Mouse (Mus musculus): ENCODE measurements at regions not wholly inside any gene's neighbourhood (a gene's known extent, or its start where the extent isn't known, plus 50 kb on each side); places are given as distances from the start of the nearest gene placed in this dataset.
"Not testable (repeated sequence)": the region's sequence is repeated elsewhere in the genome, so short reads cannot be mapped to it uniquely, and the experiment has no call there.

DNA sequence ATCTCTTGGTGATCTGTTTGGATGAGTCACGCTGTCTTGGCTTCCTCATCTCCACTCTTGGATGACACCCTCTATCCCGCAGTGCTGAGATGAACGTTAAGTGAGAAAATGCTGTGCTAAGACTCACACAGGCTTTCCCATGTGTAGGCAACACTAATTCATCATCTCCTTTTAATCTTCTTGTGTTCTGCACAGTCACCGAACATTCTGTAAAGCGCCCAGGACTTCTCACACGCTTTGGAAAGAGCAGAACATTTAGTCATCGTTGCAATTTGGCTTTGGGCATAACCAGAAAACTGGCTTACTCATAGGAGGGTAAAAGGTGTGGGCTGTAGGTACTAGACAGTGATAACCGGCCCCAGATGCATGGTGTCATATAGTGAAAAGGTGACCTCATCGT is 94.9 kb downstream of the Plppr4 start:
- in situ Hi-C loops (cut with MboI; ENCODE audit: low pct_unique_long_range_greater_than_20kb in 1 of 2, low sequenced_read_pairs in 2 of 2, unreplicated experiment in 1 of 2): no loop called here

DNA sequence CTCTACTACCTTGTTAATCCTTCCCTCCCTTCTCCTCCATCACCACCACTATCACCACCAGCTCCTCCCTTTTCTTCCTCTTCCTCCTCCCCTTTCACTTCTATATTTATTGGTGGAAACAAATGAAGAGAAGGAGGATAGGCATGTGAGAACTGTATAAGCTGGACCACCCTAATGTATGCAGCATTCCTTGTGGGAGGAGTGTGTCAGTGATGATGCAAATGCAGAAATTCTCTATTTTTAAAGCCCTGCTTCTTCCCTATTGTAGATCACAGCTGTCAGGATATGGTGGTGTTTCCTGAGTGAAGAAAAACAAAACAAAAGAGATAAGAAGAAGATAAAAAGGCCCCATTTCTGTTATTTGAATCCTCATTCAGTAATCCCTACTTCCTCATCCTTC is 112.8 kb downstream of the Plppr4 start:
- in situ Hi-C loops (cut with MboI; ENCODE audit: low pct_unique_long_range_greater_than_20kb in 1 of 2, low sequenced_read_pairs in 2 of 2, unreplicated experiment in 1 of 2): no loop called here

DNA sequence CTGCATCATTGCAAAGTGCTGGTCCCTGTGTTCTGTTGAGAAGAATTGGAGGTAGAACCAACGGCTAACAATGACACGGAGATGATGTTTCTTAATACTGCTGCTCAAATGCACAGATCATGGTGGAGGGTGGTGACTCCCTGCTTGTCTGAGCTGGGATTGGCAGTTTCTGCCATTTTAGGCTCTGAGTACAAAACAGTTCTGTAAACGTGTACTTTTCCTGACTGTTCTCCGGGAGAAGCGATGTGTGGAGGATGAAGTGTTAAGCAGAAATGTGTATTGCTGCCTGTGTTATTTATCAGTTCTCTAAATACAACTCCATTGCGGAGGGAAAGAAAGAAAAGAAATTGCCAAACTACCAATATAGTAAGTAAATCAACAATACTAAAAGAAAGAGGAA is 118.9 kb downstream of the Plppr4 start:
- in situ Hi-C loops (cut with MboI; ENCODE audit: low pct_unique_long_range_greater_than_20kb in 1 of 2, low sequenced_read_pairs in 2 of 2, unreplicated experiment in 1 of 2): no loop called here

DNA sequence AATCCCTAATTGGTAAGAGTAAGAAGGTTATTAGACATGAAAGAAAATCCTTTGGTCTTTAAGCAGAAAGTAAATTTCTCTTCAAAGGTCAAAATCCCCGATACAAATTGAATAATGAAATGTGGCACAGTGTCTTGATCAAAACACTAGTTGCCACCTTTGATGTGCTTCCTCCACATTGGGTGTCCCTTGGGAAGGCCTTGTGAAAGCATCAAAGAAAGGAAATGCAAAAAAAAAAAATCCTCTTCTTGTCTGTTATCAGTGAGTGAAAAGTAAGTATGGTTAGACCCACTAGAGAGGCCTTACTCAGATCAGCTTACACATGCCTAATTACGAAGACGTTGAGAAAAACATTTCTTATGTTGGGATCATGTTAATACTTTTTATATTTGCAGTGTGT is 134.1 kb downstream of the Plppr4 start:
- in situ Hi-C loops (cut with MboI; ENCODE audit: low pct_unique_long_range_greater_than_20kb in 1 of 2, low sequenced_read_pairs in 2 of 2, unreplicated experiment in 1 of 2): no loop called here

DNA sequence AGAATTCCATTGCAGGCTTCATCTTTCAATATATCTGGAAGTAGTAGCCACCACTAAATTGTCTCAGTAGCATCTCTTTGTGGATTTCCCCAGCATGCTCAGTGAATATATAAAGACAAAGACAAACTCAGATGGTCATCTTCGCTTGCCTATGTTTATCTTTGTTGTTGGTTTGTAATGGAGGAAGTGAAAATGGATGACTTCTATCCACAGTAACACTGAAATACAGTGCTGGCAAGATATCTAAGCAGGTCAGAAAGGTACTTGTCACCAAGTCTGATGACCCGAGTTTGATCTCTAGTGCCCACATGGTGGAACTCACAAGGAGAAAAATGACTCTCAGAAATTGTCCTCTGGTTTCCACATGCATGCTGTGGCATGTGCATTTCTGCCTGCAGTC is 135.6 kb downstream of the Plppr4 start:
- in situ Hi-C loops (cut with MboI; ENCODE audit: low pct_unique_long_range_greater_than_20kb in 1 of 2, low sequenced_read_pairs in 2 of 2, unreplicated experiment in 1 of 2): no loop called here

DNA sequence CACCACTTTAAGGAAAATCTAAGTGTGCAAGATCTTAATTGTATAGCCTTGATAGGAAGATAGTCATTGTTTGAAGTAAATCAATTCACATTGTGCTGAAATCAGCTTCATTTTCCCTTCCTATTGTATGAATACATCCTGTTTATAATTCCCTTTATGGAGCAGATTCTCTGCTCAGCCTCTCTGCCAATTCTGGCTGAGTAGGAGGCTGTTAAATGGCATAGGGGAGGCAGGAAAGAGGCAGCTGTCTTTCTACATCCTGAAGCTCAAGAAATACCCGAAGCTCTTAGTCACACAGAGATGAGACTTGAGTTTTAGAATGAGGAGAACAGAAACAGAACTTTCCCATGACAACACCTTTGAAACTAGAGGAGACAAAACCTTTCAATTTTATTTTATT is 142.7 kb downstream of the Plppr4 start:
- in situ Hi-C loops (cut with MboI; ENCODE audit: low pct_unique_long_range_greater_than_20kb in 1 of 2, low sequenced_read_pairs in 2 of 2, unreplicated experiment in 1 of 2): no loop called here

DNA sequence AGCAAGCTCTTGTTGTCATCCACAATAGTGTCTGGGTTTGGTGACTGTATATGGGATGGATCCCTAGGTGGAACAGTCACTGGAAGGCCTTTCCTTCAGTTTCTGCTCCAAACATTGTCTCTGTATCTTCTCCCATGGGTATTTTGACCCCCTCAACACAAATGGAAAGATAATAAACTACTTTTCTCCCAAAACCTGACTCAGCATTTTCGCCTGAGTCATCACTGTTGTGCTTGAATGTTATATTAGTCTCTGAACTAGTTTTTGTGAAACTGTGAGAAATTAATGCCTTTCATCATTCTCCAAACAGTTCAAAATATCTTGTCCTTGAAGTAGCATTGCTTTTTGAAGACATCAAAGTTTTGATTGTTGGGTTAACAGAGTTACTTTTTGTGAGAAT is 168.8 kb downstream of the Plppr4 start:
- in situ Hi-C loops (cut with MboI; ENCODE audit: low pct_unique_long_range_greater_than_20kb in 1 of 2, low sequenced_read_pairs in 2 of 2, unreplicated experiment in 1 of 2): no loop called here

DNA sequence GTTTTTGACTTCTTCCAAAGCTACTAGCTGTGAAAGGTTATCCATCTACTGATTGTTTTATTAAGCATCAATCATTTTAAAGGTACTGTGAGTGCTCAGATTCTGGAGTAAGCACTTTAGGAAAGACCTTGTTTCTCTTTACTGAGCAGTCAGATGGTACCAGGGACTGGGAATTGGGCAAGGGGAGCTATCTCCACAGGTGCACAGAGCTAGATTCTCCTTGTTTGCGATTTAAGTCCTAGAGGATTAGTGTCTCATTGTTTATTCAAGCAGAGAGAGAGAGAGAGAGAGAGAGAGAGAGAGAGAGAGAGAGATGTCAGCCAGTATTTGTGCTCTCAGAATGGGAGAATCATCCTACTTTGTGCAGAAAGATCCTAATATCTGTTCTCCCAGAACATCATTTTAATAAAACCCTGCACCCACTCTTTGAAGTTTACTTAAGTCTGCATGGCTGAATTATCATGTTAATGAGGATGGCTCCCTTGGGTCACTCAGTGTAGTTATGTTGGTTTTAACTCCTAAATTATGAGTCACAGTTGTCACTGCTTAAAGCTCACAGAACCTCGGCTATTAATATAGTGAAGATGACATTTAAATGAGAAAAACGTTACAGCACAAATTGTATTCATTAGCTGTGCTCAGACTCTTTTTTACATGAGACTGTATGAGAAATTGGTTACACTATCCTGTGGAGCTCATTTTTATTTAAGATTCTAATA is 171.7 kb downstream of the Plppr4 start:
- in situ Hi-C loops (cut with MboI; ENCODE audit: low pct_unique_long_range_greater_than_20kb in 1 of 2, low sequenced_read_pairs in 2 of 2, unreplicated experiment in 1 of 2): no loop called here

DNA sequence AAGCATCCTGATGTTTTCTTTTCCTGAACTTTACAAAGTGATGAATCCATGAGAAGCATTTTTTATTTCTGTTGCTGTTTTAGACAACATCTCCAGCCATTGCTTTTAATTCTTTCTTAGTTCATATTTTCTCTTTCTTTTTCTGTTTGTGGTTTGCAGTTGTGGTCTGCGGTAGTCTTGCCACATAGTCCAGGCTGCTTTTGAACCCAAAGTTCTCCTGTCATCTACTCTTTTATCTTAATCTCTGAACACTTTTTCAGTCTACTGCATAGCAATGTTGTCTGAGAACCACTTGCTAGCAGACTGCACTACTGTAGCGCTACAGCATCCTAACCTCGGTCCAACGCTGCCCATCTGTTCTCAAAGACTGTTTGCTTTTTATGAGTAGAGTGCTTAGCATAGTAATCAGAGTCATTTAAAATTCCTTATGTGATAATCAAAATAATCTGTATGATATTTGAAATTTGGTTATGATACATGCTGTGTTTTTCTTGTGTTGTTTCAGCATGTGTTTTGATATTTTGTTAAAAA is 177.0 kb downstream of the Plppr4 start:
- in situ Hi-C loops (cut with MboI; ENCODE audit: low pct_unique_long_range_greater_than_20kb in 1 of 2, low sequenced_read_pairs in 2 of 2, unreplicated experiment in 1 of 2): no loop called here

DNA sequence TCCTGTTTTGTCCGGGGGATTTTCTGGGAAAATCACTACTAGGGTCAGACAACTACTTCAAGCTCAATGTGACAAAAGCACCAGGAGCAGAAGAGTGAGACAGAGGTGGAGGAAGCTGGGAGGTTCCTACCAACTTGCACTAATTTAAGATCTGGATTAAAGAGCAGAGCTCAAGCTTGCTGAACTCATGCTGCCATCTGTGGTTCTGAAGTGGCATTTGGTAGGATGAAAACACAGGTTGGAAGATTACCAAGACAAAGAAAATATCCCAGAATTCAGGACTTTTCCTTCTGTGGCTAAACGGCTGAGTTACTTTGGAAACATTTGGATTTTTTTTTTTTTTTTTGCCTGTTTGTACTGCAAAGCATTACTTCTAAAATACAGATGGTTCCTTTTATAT is 190.9 kb downstream of the Plppr4 start:
- in situ Hi-C loops (cut with MboI; ENCODE audit: low pct_unique_long_range_greater_than_20kb in 1 of 2, low sequenced_read_pairs in 2 of 2, unreplicated experiment in 1 of 2): no loop called here

DNA sequence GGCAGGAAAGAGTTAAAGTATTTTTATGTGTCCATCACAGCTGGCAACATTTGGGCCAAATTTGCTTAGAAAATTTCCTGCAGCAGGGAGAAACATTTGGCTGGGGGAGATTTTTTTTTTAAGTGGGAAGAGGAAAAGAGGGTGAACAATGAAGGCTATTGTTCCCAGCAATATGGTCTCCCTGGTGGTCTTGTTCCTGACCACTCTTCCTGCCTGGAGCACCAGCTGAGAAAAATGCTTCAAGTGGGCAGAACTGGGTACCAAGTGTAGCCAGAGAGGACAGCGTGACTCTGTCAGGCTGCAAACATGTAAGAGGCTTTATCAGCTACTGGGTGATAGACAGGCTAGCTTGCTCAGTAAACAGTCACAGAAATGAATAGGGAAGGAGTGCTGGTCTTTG is 194.3 kb upstream of the Palmd start:
- in situ Hi-C loops (cut with MboI; ENCODE audit: low pct_unique_long_range_greater_than_20kb in 1 of 2, low sequenced_read_pairs in 2 of 2, unreplicated experiment in 1 of 2): no loop called here

DNA sequence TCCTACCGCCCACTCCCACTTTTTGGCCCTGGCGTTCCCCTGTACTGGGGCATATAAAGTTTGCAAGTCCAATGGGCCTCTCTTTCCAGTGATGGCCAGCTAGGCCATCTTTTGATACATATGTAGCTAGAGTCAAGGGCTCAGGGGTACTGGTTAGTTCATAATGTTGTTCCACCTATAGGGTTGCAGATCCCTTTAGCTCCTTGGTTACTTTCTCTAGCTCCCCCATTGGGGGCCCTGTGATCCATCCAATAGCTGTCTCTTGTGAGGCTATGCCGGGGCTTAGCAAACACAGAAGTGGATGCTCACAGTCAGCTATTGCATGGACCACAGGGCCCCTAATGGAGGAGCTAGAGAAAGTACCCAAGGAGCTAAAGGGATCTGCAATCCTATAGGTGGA is 191.9 kb upstream of the Palmd start:
- in situ Hi-C loops (cut with MboI; ENCODE audit: low pct_unique_long_range_greater_than_20kb in 1 of 2, low sequenced_read_pairs in 2 of 2, unreplicated experiment in 1 of 2): not testable (repeated sequence)

DNA sequence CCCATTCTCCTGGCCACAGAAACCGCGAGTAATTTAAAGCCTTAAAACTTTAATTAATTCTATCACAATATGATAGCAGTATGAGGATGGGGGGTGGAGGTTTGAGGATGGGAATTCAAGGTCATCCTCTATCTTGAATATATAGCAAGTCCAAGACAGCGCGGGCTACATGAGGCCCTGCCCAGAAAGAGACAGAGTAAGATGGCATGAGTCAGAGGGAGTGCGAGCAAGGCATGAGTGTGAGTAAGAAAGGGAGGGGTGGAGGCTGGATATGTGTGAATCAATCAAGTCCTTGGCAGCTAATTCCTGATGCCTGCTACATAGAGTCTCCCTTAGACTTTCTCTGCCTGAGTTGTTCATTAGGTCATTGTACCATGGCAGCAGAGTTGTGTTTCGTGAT is 186.5 kb upstream of the Palmd start:
- in situ Hi-C loops (cut with MboI; ENCODE audit: low pct_unique_long_range_greater_than_20kb in 1 of 2, low sequenced_read_pairs in 2 of 2, unreplicated experiment in 1 of 2): no loop called here

DNA sequence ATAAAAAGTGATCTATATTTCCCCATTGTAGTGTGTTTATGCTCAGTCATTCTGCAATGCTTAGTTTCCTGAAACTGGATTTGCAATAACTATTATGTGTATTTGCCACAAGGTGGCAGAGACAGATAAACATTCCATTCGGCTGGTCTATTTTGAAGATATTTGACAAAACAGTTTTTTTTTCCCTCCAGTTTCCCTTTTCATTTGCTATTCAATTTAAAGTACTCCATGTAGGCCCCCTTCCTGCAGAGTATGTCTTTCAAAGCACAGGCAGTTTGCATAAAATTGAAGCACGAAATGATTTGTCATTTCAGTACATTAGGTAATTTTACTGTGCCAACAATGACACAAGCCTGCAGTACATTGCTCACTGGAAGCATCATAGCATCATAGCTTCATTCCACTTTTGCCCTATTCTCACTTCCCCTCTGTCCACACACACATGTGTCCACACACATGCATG is 184.3 kb upstream of the Palmd start:
- in situ Hi-C loops (cut with MboI; ENCODE audit: low pct_unique_long_range_greater_than_20kb in 1 of 2, low sequenced_read_pairs in 2 of 2, unreplicated experiment in 1 of 2): no loop called here

DNA sequence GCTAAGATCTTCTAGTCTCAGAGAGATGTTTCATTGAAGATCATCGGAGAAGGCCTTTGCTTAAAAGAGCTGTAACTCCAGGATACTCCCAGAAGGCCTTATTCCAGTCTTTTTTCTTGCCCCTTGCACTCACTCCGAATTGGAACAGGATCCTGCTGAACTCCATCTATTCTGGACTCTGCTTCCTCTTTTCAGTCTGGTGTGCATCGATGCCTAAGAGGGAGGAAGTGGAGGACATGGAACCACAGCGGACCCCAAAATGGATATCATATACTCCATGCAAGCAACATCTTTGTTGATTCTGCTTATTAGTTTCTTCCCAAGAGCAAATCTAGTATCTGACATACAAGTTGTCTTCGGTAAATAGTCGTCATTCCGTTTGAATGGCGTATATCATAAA is 183.6 kb upstream of the Palmd start:
- in situ Hi-C loops (cut with MboI; ENCODE audit: low pct_unique_long_range_greater_than_20kb in 1 of 2, low sequenced_read_pairs in 2 of 2, unreplicated experiment in 1 of 2): no loop called here

DNA sequence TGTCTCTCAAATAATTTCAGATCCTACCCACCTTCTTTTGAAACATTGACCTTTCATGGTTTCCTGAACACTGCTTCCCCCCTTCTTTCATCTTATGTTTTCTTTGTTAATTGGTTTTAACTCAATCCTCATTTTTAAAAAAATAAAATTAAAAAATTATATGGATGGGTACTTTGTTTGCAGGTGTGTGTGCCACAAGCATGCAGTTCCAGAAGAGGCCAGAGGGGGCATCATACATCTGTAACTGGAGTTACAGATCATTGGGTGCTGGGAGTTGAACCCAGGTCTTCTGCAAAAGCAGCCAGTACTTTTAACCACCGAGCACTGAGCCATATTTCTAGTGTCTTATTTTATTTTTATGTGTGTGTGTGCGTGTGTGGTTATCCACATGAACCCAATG is 178.6 kb upstream of the Palmd start:
- in situ Hi-C loops (cut with MboI; ENCODE audit: low pct_unique_long_range_greater_than_20kb in 1 of 2, low sequenced_read_pairs in 2 of 2, unreplicated experiment in 1 of 2): loop anchor here in 1 of 2 experiments (25.0 kb wide), 1 partner anchor 290 kb away; no protein-coding TSS in a partner anchor

DNA sequence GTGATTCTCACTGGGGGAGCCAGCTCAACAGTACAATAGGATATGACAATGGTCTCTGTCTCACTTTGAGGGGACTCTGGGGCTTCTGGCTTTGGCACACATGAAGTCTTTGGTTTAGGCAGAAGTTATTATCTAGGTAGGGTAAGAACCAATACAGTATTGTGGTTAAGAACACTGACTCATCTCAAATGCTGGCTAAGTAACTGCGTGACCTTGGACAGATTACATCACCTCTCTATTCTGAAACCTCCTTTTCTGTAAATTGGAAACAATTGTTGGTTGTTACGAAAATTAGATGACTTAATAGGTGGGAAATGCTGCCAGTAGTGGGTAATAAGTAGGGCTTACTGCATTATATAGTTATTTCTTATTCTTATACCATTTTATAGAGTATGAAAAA is 171.0 kb upstream of the Palmd start:
- in situ Hi-C loops (cut with MboI; ENCODE audit: low pct_unique_long_range_greater_than_20kb in 1 of 2, low sequenced_read_pairs in 2 of 2, unreplicated experiment in 1 of 2): loop anchor here in 1 of 2 experiments (25.0 kb wide), 1 partner anchor 297 kb away; no protein-coding TSS in a partner anchor

DNA sequence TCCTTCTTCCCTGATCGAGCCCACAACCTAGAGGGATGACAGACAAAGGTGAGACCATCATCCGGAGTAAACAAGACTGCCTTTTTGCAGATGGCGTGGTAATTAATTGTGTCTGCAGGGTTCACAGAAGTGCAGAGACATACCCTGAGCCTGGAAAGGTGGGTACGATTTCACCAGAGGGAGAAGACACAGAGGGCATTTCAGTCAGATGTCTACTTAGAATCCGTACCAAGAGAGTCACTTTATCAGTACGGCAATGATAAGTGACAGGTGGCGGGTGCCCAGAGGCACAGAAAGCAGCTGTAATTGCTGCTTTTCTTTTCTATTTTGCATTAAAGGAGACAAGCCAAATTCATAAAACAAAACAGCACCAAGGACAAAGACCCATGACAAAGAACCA is 169.9 kb upstream of the Palmd start:
- in situ Hi-C loops (cut with MboI; ENCODE audit: low pct_unique_long_range_greater_than_20kb in 1 of 2, low sequenced_read_pairs in 2 of 2, unreplicated experiment in 1 of 2): loop anchor here in 1 of 2 experiments (25.0 kb wide), 1 partner anchor 299 kb away; no protein-coding TSS in a partner anchor

DNA sequence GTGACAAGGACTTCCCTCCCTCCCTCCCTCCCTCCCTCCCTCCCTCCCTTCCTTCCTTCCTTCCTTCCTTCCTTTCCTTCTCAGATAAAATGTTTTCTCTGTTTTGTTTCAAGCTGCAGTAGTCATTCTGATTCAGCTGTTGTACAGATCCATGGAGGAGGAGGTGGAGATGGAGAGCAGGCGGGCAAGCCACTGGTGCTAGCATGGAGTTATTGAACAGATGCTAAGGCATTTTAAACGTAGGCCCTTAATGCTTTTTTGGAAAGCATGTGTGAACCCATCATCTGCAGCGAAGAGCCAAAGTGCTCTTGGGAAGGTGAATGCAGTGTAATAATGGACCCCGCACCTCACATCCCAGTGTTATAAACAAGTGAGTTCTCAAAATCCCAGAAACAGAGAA is 164.1 kb upstream of the Palmd start:
- in situ Hi-C loops (cut with MboI; ENCODE audit: low pct_unique_long_range_greater_than_20kb in 1 of 2, low sequenced_read_pairs in 2 of 2, unreplicated experiment in 1 of 2): loop anchor here in 1 of 2 experiments (25.0 kb wide), 1 partner anchor 304 kb away; no protein-coding TSS in a partner anchor

DNA sequence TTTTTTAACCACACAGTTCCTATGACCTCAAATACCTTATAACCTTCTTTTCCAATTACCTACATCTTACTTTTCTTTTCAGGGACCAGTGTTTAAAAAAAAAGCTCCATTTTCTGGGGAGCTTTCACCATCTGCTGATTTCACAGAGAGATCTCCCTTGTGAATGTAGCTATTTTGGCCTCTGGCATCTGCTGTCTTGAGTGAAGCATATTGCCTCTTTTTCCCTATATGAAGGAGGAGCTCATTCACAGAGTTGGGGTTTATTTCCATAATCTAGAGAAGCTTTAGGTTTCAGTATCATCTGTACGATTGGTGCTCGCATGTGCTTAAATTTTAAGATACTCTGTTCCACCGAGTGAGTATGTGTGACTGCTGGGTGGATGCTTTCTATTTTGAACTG is 153.4 kb upstream of the Palmd start:
- in situ Hi-C loops (cut with MboI; ENCODE audit: low pct_unique_long_range_greater_than_20kb in 1 of 2, low sequenced_read_pairs in 2 of 2, unreplicated experiment in 1 of 2): no loop called here
